Mouse (Mus musculus) neural tube, embryonic 11.5 days (tissue): ENCODE measurements around the gene Rybp. TPM values are rescaled to one million over a fixed set of nuclear protein-coding genes. Genes with fewer than 3 reads are reported as not detected.

Source experiments
- ATAC-seq: fragments of 200-750 bp; cut with Nextera tagmentation; 2 replicates; pipeline ENCODE4 v1.8.0; 2017; ENCODE audit warnings: moderate number of reproducible peaks, mild to moderate bottlenecking, moderate TSS enrichment, moderate library complexity; ENCODE audit not compliant: insufficient read depth, low FRiP score, low TSS enrichment
- DNase-seq: peaks from one replicate; pipeline ENCODE4 v3.0.0-alpha.2; 2015; ENCODE audit warnings: low spot score
- H3K27ac ChIP-seq: fragments of 300-500 bp; sonication (generic); 2 replicates; pipeline ENCODE4 v1.5.1; 2014; ENCODE audit warnings: low read depth, mild to moderate bottlenecking, low read length
- H3K27me3 ChIP-seq: fragments of 300-500 bp; sonication (generic); 2 replicates; pipeline ENCODE4 v1.6.1; 2014; ENCODE audit warnings: mild to moderate bottlenecking, low read length, mixed read lengths; ENCODE audit not compliant: control insufficient read depth, insufficient read depth
- H3K36me3 ChIP-seq: fragments of 300-500 bp; sonication (generic); 2 replicates; pipeline ENCODE4 v1.6.1; 2014; ENCODE audit warnings: mild to moderate bottlenecking, low read length, moderate library complexity, mixed read lengths; ENCODE audit not compliant: control insufficient read depth, insufficient read depth
- H3K4me1 ChIP-seq: fragments of 300-500 bp; sonication (generic); 2 replicates; pipeline ENCODE4 v1.6.1; 2014; ENCODE audit warnings: low read length, mixed read lengths; ENCODE audit not compliant: control insufficient read depth, insufficient read depth
- H3K4me2 ChIP-seq: fragments of 300-500 bp; sonication (generic); 2 replicates; pipeline ENCODE4 v1.6.1; 2014; ENCODE audit warnings: low read depth, mild to moderate bottlenecking, moderate library complexity
- H3K4me3 ChIP-seq: fragments of 300-500 bp; sonication (generic); 2 replicates; pipeline ENCODE4 v1.5.1; 2014; ENCODE audit warnings: low read depth, low read length
- H3K9ac ChIP-seq: fragments of 300-500 bp; sonication (generic); 2 replicates; pipeline ENCODE4 v1.6.1; 2014; ENCODE audit warnings: mild to moderate bottlenecking, low read length
- H3K9me3 ChIP-seq: fragments of 300-500 bp; sonication (generic); 2 replicates; pipeline ENCODE4 v1.6.1; 2016; ENCODE audit warnings: low read length; ENCODE audit not compliant: control insufficient read depth
- WGBS: fragments of 180-500 bp; shearing (Covaris S2); extraction: QIAGEN DNeasy Blood & Tissue Kit; methylation state at CpG from one replicate; pipeline ENCODE4 v1.1.7; 2014; 5-methylcytosine and 5-hydroxymethylcytosine counted together
- polyA plus RNA-seq: library from polyadenylated mRNA; unstranded; fragments of >200 nt; fragmentation: Nextera tagmentation; extraction: Ambion mirVana; gene quantifications from 2 replicates; pipeline ENCODE4 v1.2.1, GENCODE M21; 2014

Rybp gene
- polyA plus RNA-seq, 1 experiment from 2014 or later: 12.0 TPM

- ATAC-seq (no peak), DNase-seq (no peak)
- no peak overlapping the region for H3K27ac ChIP-seq
- H3K9ac ChIP-seq: no peak overlapping the region
- H3K27me3 ChIP-seq: no peaks in the 10 kb centered on the region
- no peak overlapping the region for H3K4me2 ChIP-seq
- no peak overlapping the region for H3K4me3 ChIP-seq
- no peaks in the 10 kb centered on the region for H3K9me3 ChIP-seq
- H3K4me1 ChIP-seq: no peaks in the 10 kb centered on the region
- no peaks in the 10 kb centered on the region for H3K36me3 ChIP-seq
- 84% methylated on average over 5 of the region's 5 CpGs for WGBS
Measured at GRCm38 (mm10) chr6:100327050-100327449, 39.8 kb upstream of the Rybp start.

- Histone ChIP-seq H3K9ac (no peak overlapping the region), H3K36me3 (no peaks in the 10 kb centered on the region), H3K4me3 (no peak overlapping the region), H3K9me3 (no peaks in the 10 kb centered on the region), H3K4me2 (no peak overlapping the region), H3K4me1 (no peaks in the 10 kb centered on the region), H3K27me3 (no peaks in the 10 kb centered on the region), H3K27ac (no peak overlapping the region)
- WGBS: 87% methylated on average over 10 of the region's 10 CpGs
- no peak for ATAC-seq
- no peak for DNase-seq
Measured at GRCm38 (mm10) chr6:100323756-100324430, 36.6 kb upstream of the Rybp start.

- no peak overlapping the region for H3K27ac ChIP-seq
- H3K4me1 ChIP-seq: no peaks in the 10 kb centered on the region
- H3K4me2 ChIP-seq: no peak overlapping the region
- DNase-seq (no peak), ATAC-seq (no peak)
- H3K4me3 ChIP-seq: no peak overlapping the region
- no peaks in the 10 kb centered on the region for H3K27me3 ChIP-seq
- H3K9me3 ChIP-seq: no peaks in the 10 kb centered on the region
- no peak overlapping the region for H3K9ac ChIP-seq
- H3K36me3 ChIP-seq: no peaks in the 10 kb centered on the region
- WGBS: 59% methylated on average over 8 of the region's 8 CpGs
Measured at GRCm38 (mm10) chr6:100322561-100322960, 35.3 kb upstream of the Rybp start.

- WGBS: 86% methylated on average over 5 of the region's 5 CpGs
- no peak overlapping the region for H3K9ac ChIP-seq
- no peaks in the 10 kb centered on the region for H3K4me1 ChIP-seq
- ATAC-seq (no peak), DNase-seq (no peak)
- H3K9me3 ChIP-seq: no peaks in the 10 kb centered on the region
- H3K36me3 ChIP-seq: no peaks in the 10 kb centered on the region
- no peak overlapping the region for H3K4me3 ChIP-seq
- no peak overlapping the region for H3K4me2 ChIP-seq
- H3K27ac ChIP-seq: no peak overlapping the region
- H3K27me3 ChIP-seq: no peaks in the 10 kb centered on the region
Measured at GRCm38 (mm10) chr6:100322145-100322544, 34.9 kb upstream of the Rybp start.

- no peak for ATAC-seq
- no peak for DNase-seq
- 56% methylated on average over 8 of the region's 8 CpGs for WGBS
Measured at GRCm38 (mm10) chr6:100314201-100314600, 26.9 kb upstream of the Rybp start.

GRCm38 (mm10) chr6:100311167-100311566 lies 23.9 kb upstream of the Rybp start:
- H3K4me2 ChIP-seq: no peak overlapping the region
- no peak overlapping the region for H3K4me3 ChIP-seq
- ATAC-seq: no peak
- no peaks in the 10 kb centered on the region for H3K9me3 ChIP-seq
- H3K4me1 ChIP-seq: no peaks in the 10 kb centered on the region
- DNase-seq: no peak
- 97% methylated on average over 1 of the region's 1 CpGs for WGBS
- H3K9ac ChIP-seq: no peak overlapping the region
- no peaks in the 10 kb centered on the region for H3K36me3 ChIP-seq
- no peak overlapping the region for H3K27ac ChIP-seq
- H3K27me3 ChIP-seq: no peaks in the 10 kb centered on the region

More at GRCm38 (mm10) chr6:100314201-100314600, 26.9 kb upstream of the Rybp start:
- no peaks in the 10 kb centered on the region for H3K4me1 ChIP-seq
- no peak overlapping the region for H3K27ac ChIP-seq
- H3K4me3 ChIP-seq: no peak overlapping the region
- no peaks in the 10 kb centered on the region for H3K36me3 ChIP-seq
- H3K9me3 ChIP-seq: no peaks in the 10 kb centered on the region
- H3K9ac ChIP-seq: no peak overlapping the region
- no peaks in the 10 kb centered on the region for H3K27me3 ChIP-seq
- no peak overlapping the region for H3K4me2 ChIP-seq

GRCm38 (mm10) chr6:100304831-100305230 lies 17.5 kb upstream of the Rybp start:
- WGBS: 67% methylated on average over 10 of the region's 10 CpGs
- H3K9ac ChIP-seq: no peak overlapping the region
- ATAC-seq (no peak), DNase-seq (no peak)
- H3K4me1 ChIP-seq: no peaks in the 10 kb centered on the region
- no peaks in the 10 kb centered on the region for H3K9me3 ChIP-seq
- H3K4me2 ChIP-seq: no peak overlapping the region
- H3K4me3 ChIP-seq: no peak overlapping the region
- no peaks in the 10 kb centered on the region for H3K27me3 ChIP-seq
- H3K27ac ChIP-seq: no peak overlapping the region
- H3K36me3 ChIP-seq: no peaks in the 10 kb centered on the region

GRCm38 (mm10) chr6:100301410-100302108 lies 14.3 kb upstream of the Rybp start:
- H3K4me1 ChIP-seq: no peaks in the 10 kb centered on the region
- no peaks in the 10 kb centered on the region for H3K36me3 ChIP-seq
- DNase-seq (no peak), ATAC-seq (no peak)
- no peak overlapping the region for H3K4me2 ChIP-seq
- H3K4me3 ChIP-seq: no peak overlapping the region
- H3K9ac ChIP-seq: no peak overlapping the region
- 68% methylated on average over 8 of the region's 8 CpGs for WGBS
- no peaks in the 10 kb centered on the region for H3K9me3 ChIP-seq
- no peaks in the 10 kb centered on the region for H3K27me3 ChIP-seq
- no peak overlapping the region for H3K27ac ChIP-seq

GRCm38 (mm10) chr6:100300831-100301230 lies 13.5 kb upstream of the Rybp start:
- H3K4me1 ChIP-seq: no peaks in the 10 kb centered on the region
- no peak overlapping the region for H3K9ac ChIP-seq
- ATAC-seq: no peak
- no peak overlapping the region for H3K4me3 ChIP-seq
- H3K9me3 ChIP-seq: no peaks in the 10 kb centered on the region
- no peak overlapping the region for H3K4me2 ChIP-seq
- no peaks in the 10 kb centered on the region for H3K36me3 ChIP-seq
- H3K27ac ChIP-seq: no peak overlapping the region
- no peaks in the 10 kb centered on the region for H3K27me3 ChIP-seq
- 35% methylated on average over 3 of the region's 3 CpGs for WGBS
- DNase-seq: no peak
